Mouse (Mus musculus) bone marrow, adult 2 months (tissue): ENCODE measurements around the gene Micu2.

Experiments used
- CTCF ChIP-seq: fragments of 200-500 bp; IDR thresholded peaks from 2 replicates; pipeline ENCODE4 v1.5.1; 2011; ENCODE audit warnings: low read length, control low read depth; ENCODE audit not compliant: control insufficient read depth, insufficient read depth
- POLR2A ChIP-seq: fragments of 200-500 bp; IDR thresholded peaks from 2 replicates; pipeline ENCODE4 v1.6.1; 2011; ENCODE audit warnings: low read depth, mild to moderate bottlenecking, control low read depth, low read length, borderline replicate concordance; ENCODE audit not compliant: control insufficient read depth

GRCm38 (mm10) chr14:57978144-57978543, 20.9 kb downstream of the Micu2 start:
- TF ChIP-seq POLR2A (no peak), CTCF (no peak)
